Mouse (Mus musculus) neural tube, embryonic 15.5 days (tissue): ENCODE measurements around the gene Ybx2. TPM values are rescaled to one million over a fixed set of nuclear protein-coding genes. Genes with fewer than 3 reads are reported as not detected.

ENCODE experiments used
- ATAC-seq: fragments of 200-750 bp; cut with Nextera tagmentation; 2 replicates; pipeline ENCODE4 v1.8.0; 2017; ENCODE audit warnings: mild to moderate bottlenecking, moderate TSS enrichment, moderate library complexity; ENCODE audit not compliant: low FRiP score
- H3K27ac ChIP-seq: fragments of 300-500 bp; sonication (generic); replicated peaks from 2 replicates; pipeline ENCODE4 v1.5.1; 2015; ENCODE audit warnings: mild to moderate bottlenecking, inconsistent platforms
- H3K27me3 ChIP-seq: fragments of 300-500 bp; sonication (generic); replicated peaks from 2 replicates; pipeline ENCODE4 v1.6.1; 2015; ENCODE audit warnings: inconsistent platforms
- H3K36me3 ChIP-seq: fragments of 300-500 bp; sonication (generic); 2 replicates; pipeline ENCODE4 v1.6.1; 2015; ENCODE audit warnings: inconsistent platforms
- H3K4me1 ChIP-seq: fragments of 300-500 bp; sonication (generic); 2 replicates; pipeline ENCODE4 v1.6.1; 2015; ENCODE audit warnings: inconsistent platforms
- H3K4me2 ChIP-seq: fragments of 300-500 bp; sonication (generic); 2 replicates; pipeline ENCODE4 v1.6.1; 2015; ENCODE audit warnings: inconsistent platforms, mild to moderate bottlenecking, moderate library complexity
- H3K4me3 ChIP-seq: fragments of 300-500 bp; sonication (generic); replicated peaks from 2 replicates; pipeline ENCODE4 v1.5.1; 2015; ENCODE audit warnings: mild to moderate bottlenecking, inconsistent platforms
- H3K9ac ChIP-seq: fragments of 300-500 bp; sonication (generic); replicated peaks from 2 replicates; pipeline ENCODE4 v1.6.1; 2015; ENCODE audit warnings: mild to moderate bottlenecking, inconsistent platforms
- H3K9me3 ChIP-seq: fragments of 300-500 bp; sonication (generic); replicated peaks from 2 replicates; pipeline ENCODE4 v1.6.1; 2016; ENCODE audit warnings: inconsistent platforms
- WGBS: fragments of 180-500 bp; shearing (Covaris S2); methylation state at CpG from one replicate; pipeline ENCODE4 v1.1.7; 2015; ENCODE audit warnings: mixed read lengths; 5-methylcytosine and 5-hydroxymethylcytosine counted together
- polyA plus RNA-seq: library from polyadenylated mRNA; unstranded; fragments of >200 nt; fragmentation: Nextera tagmentation; extraction: Ambion mirVana; gene quantifications from 2 replicates; pipeline ENCODE4 v1.2.1, GENCODE M21; 2015

Gene Ybx2
- polyA plus RNA-seq, 1 experiment from 2014 or later: 6.3 TPM

DNA sequence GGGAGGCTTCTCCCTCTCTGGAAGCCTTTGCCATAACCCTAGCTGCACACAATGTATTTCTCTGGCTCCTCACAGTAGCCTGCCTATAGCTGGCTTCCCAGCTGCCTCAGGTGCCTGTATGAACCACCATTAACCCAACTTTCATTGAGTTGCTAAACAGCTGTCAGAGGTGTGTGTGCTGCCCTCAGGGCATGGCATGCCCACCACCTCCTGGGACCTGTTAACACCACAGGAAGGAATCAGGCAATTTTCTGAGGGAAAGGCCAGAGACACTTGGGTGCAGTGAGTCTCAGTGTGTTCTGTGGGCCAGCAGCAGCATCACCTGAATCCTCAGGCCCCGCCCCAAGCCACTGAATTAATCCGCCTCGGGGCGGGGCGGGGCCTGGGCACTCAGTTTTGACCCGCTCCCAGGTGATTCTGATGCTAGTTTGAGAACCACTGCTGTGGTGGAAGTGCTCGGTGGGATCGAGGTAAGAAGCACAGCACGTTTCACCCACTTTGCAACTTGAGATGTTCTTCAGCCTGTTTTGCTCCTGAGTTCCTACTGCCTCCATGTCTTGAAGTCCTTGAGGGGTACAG lies 2.9 kb downstream of the Ybx2 start:
- H3K36me3 ChIP-seq: no peaks in the 10 kb centered on the region
- no peak for ATAC-seq
- H3K9ac ChIP-seq: no peak overlapping the region
- no peak overlapping the region for H3K27ac ChIP-seq
- WGBS: 46% methylated on average over 9 of the region's 9 CpGs
- no peak overlapping the region for H3K4me3 ChIP-seq
- H3K27me3 ChIP-seq: peaks cover 35% of the 10 kb centered on the region
- H3K4me1 ChIP-seq: peaks cover 34% of the 10 kb centered on the region
- no peaks in the 10 kb centered on the region for H3K9me3 ChIP-seq
- no peak overlapping the region for H3K4me2 ChIP-seq

DNA sequence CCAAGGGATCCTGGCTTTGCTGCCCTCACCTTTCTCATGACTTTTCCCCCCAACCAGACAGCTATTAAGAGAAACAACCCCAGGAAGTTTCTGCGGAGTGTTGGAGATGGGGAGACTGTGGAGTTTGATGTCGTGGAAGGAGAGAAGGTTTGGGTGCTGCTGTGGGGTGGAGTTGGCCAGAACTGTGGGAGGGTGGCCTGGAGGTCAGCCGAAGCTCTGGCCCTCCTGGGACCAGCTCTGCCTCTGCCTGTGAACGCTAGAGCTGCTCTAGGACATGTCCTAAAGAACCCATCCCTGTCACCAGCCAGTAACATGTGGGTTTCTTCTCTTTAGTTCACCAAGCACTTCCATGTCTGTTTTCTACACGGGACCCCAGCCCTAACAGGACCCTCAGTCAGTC lies 3.6 kb downstream of the Ybx2 start:
- no peak for ATAC-seq
- Histone ChIP-seq H3K4me1 (peaks cover 29% of the 10 kb centered on the region), H3K36me3 (no peaks in the 10 kb centered on the region), H3K9me3 (no peaks in the 10 kb centered on the region), H3K4me2 (no peak overlapping the region), H3K27me3 (peaks cover 35% of the 10 kb centered on the region), H3K4me3 (no peak overlapping the region), H3K9ac (no peak overlapping the region), H3K27ac (no peak overlapping the region)
- 65% methylated on average over 5 of the region's 5 CpGs for WGBS

DNA sequence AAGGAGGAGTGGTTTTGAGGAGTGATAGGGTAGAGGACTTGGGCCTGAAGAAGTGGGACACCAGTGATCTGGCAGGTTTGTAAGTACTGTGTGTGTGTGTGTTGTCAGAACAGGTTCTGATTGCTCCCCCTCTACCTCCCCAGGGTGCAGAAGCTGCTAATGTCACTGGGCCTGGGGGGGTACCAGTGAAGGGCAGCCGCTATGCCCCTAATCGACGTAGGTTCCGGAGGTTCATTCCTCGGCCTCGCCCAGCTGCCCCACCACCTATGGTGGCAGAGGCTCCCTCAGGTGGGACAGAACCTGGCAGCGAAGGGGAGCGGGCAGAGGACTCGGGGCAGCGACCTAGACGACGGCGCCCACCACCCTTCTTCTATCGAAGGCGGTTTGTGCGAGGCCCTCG lies 4.1 kb downstream of the Ybx2 start:
- H3K27ac ChIP-seq: no peak overlapping the region
- H3K9ac ChIP-seq: no peak overlapping the region
- peaks cover 24% of the 10 kb centered on the region for H3K4me1 ChIP-seq
- no peak overlapping the region for H3K4me3 ChIP-seq
- no peaks in the 10 kb centered on the region for H3K36me3 ChIP-seq
- ATAC-seq: no peak
- H3K4me2 ChIP-seq: no peak overlapping the region
- peaks cover 32% of the 10 kb centered on the region for H3K27me3 ChIP-seq
- WGBS: 94% methylated on average over 17 of the region's 17 CpGs
- H3K9me3 ChIP-seq: no peaks in the 10 kb centered on the region

DNA sequence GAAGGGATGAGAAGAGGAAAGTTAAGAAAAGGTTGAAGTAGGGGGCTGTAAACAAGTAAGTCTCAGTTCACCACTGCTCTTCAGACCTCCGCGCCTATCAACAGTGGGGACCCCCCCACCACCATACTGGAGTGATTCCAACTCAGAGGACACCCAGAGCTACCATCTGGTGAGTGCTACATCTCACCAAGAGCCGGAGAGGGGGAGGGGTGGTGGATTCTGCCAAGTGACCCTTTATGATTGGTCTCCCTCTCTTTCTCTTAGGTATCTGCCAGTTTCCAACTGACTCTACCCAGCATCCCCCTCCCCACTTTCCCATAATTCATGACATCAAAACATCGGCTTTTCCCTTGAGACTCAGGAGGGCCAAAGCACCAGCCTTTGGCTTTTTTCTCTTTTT lies 5.4 kb downstream of the Ybx2 start:
- Histone ChIP-seq H3K27me3 (peaks cover 31% of the 10 kb centered on the region), H3K27ac (no peak overlapping the region), H3K4me2 (no peak overlapping the region), H3K9me3 (no peaks in the 10 kb centered on the region), H3K4me3 (no peak overlapping the region), H3K4me1 (peaks cover 16% of the 10 kb centered on the region), H3K9ac (no peak overlapping the region), H3K36me3 (no peaks in the 10 kb centered on the region)
- WGBS: 67% methylated on average over 4 of the region's 4 CpGs
- ATAC-seq: no peak

DNA sequence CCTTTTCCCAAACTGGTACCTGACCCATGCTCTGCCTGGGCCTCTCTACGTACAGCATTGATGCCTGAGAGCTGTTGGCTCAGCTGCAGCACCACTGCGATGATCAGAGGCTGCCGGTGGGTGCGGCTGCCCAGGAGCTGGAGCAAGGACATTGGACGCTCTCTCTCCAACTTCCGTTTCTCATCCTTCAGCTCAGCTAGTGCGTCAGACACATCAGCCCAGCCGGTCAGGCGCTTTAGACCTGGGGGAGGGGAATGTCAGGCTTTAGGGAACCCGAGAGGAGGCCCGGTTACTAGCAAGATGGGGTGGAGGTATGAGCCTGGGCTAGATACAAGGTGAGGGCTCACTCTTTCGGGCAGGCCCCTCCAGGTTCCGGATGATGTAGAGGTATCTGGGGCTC lies 9.6 kb downstream of the Ybx2 start:
- Histone ChIP-seq H3K36me3 (no peaks in the 10 kb centered on the region), H3K27me3 (peaks cover 22% of the 10 kb centered on the region), H3K9me3 (no peaks in the 10 kb centered on the region), H3K4me1 (peaks cover 21% of the 10 kb centered on the region), H3K27ac (no peak overlapping the region), H3K4me3 (no peak overlapping the region), H3K4me2 (no peak overlapping the region), H3K9ac (no peak overlapping the region)
- ATAC-seq: no peak
- 88% methylated on average over 13 of the region's 13 CpGs for WGBS

DNA sequence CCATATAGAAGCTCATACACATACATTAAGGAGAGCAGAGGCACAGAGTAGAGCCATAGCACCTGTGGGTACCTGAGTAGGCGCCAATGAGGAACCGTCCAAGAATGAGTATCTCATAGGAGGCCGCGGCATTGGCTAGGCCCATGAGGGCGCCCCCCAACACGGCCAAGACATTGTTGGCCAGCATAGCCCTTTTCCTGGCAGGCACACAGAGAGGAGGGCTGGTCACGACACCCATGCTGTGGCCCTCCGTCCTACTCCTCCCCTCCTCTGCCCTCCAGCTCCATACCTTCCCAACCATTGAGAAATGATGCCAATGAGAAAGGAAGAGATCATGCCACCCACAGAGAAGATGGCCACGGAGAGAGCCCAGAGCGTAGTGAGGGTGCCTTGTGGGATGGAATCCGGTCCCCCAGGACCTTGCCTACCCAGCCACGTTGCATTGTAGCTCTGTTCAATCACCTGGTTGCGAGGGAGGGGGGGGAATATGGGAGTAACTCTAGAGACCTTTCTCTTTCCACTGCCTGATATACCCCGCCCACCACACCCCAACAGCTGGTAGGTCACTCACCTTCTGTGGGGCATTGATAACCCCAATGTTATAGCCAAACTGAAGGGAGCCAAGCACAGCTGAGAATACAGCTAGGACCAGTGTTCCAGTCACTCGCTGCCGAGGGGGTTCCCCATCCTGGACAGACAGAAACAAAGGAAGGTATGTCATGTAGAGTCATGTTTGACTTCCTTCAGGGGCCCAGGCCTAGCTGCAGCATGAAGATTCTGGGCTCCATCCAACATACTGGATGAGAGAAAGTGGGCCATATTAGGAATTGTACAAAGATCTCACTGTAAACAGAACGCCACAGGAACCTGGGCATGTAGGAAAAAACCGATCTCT lies 10.6 kb downstream of the Ybx2 start:
- H3K36me3 ChIP-seq: no peaks in the 10 kb centered on the region
- H3K4me2 ChIP-seq: no peak overlapping the region
- no peak overlapping the region for H3K4me3 ChIP-seq
- WGBS: 91% methylated on average over 18 of the region's 18 CpGs
- H3K27me3 ChIP-seq: peaks cover 23% of the 10 kb centered on the region
- H3K9ac ChIP-seq: no peak overlapping the region
- ATAC-seq: no peak
- H3K9me3 ChIP-seq: no peaks in the 10 kb centered on the region
- peaks cover 21% of the 10 kb centered on the region for H3K4me1 ChIP-seq
- H3K27ac ChIP-seq: no peak overlapping the region

DNA sequence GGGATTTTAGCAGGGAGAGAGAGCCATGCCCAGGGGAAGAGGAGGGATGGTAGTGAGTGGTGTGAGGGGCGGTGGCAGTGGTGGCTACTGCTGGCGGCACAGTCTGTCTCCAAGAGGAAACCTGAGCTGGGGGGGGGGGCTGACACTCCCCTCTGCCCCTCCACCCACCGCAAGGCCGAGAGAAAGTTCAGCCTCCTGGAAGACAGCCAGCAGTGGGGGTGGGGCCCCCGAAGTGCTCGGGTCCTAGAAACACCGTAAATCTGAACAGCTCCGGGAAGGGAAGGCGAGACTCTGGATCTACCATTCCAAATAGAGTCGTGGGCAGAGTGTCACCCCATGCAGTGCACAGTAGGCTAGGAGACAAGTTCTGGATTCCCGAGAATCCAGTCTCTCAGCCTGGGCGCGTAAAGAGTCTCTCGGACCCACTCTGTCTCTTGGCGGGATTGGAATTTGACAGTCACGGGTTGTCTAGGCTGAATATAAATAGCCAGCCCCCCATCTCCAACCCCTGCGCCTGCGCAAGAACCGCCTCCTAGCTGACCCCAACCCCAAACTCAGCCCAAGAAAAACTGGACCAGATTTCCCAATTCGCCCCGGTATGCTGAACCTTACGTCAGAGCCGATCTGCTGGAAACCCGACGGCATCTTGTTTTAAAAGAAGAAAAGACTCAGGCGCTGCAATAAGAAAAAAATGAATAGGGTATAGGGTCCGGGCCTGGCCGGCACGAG lies 11.9 kb downstream of the Ybx2 start:
- Histone ChIP-seq H3K27ac (peak overlapping the region; percentile 71), H3K9ac (peak overlapping the region; percentile 42; the same call in 1 of the 2 replicates), H3K27me3 (peaks cover 23% of the 10 kb centered on the region), H3K36me3 (no peaks in the 10 kb centered on the region), H3K4me1 (peaks cover 21% of the 10 kb centered on the region), H3K9me3 (no peaks in the 10 kb centered on the region), H3K4me3 (peak overlapping the region; percentile 47), H3K4me2 (peak overlapping the region; percentile 63)
- WGBS: 2% methylated on average over 28 of the region's 29 CpGs
- peak; percentile 48 for ATAC-seq

DNA sequence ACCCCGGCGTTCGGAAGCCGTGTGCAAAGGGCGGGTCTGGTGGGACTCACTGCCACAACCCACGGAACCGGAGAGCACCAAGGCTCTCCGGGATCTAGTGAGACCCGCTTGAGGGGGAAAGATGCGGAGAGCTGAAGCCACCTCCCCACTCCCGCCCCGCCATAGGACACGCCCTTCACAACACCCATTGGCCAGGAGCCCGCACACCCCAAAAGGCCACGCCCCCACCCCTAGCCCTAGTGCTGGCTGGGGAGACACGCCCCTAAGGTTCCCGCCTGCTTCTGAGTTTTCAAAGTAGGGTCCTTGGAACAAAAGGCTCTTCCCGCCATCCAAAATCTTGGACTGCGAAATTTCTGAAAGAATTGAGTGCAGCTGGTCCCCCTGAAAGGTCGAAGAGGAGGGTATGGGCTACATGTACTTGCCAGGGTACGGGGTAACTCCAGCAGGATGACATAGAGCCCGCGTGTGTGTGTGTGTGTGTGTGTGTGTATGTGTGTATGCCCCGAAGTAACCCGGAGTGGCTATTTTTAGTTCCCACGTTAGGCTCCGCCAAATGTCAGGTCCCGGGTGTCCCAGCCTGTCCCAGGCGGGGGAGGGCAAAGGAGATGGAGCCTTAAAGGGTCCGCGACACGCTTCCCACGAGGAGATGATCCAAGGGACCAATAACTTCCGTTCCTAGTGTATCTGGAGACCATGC lies 12.6 kb downstream of the Ybx2 start, which contains the start of gene Slc2a4:
TSS of gene Slc2a4 (minus strand) at position 123 of the 697 bp plus-strand sequence.
- Histone ChIP-seq H3K36me3 (no peaks in the 10 kb centered on the region), H3K4me2 (peak within 1 kb of the TSS; percentile 63), H3K4me3 (peak within 1 kb of the TSS; percentile 47), H3K27me3 (peaks cover 23% of the 10 kb centered on the region), H3K27ac (peak within 1 kb of the TSS; percentile 71), H3K4me1 (peaks cover 21% of the 10 kb centered on the region), H3K9ac (peak within 1 kb of the TSS; percentile 42; the same call in 1 of the 2 replicates), H3K9me3 (no peaks in the 10 kb centered on the region)
- peak; percentile 95 for ATAC-seq
- under 1% methylated on average over 33 of the region's 34 CpGs for WGBS

DNA sequence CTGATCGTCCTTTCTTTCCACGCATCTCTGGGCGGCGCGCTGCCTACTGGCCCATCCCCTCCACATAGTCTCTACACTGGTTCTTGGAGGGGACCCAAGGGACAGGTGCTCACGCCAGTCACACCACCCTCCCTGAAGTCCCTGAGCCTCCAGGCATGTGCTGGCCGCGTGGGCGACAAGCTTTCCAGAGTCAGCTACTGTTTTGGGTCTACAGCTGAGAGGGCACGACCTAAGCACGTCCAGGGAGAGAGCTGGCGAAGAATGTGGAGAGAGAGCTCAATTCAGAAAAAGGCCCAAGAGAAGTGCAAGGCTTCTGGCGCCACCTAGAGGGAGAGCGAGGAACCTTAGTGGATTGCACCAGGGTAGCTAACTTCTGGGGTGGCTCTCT lies 13.2 kb downstream of the Ybx2 start:
- peak; percentile 15; the same call in 1 of the 2 replicates for ATAC-seq
- peaks cover 21% of the 10 kb centered on the region for H3K4me1 ChIP-seq
- peak overlapping the region; percentile 47 for H3K4me3 ChIP-seq
- 0 out of 2 replicates have a peak overlapping the region, but pooled peaks have one; percentile 71 for H3K27ac ChIP-seq
- H3K9ac ChIP-seq: peak overlapping the region; percentile 26; the same call in 1 of the 2 replicates
- no peaks in the 10 kb centered on the region for H3K9me3 ChIP-seq
- peaks cover 23% of the 10 kb centered on the region for H3K27me3 ChIP-seq
- peak overlapping the region; percentile 63 for H3K4me2 ChIP-seq
- WGBS: 0% methylated on average over 14 of the region's 14 CpGs
- H3K36me3 ChIP-seq: no peaks in the 10 kb centered on the region

DNA sequence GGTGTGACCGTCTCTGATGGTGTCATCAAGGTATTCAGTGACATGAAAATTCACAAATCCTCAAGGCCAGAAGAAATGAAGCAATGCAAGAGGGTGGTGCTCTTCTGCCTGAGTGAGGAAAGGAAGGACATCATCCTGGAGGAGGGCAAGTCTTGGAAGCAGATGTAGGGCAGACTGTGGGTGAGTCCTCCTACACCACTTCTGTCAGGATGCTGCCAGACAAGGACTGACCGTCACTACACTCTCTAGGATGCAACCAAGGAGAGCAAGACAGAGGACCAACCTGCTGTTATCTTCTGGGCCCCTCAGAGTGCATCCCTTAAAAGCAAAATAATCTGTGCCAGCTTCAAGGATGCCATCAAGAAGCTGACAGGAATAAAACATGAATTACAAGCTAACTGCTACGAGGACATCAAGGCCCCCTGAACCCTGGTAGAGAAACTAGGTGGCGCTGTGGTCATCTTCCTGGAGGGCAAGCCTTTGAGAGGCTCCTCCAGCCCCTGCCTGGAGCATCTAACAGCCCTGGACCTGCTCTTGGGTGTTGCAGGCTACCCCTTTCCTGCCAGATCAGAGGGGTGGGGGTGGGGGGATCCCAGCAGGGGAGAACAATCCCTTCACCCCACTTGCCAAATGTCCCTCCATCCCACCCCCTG lies 15.3 kb downstream of the Ybx2 start:
- Histone ChIP-seq H3K4me1 (peaks cover 21% of the 10 kb centered on the region), H3K27ac (no peak overlapping the region), H3K27me3 (peaks cover 23% of the 10 kb centered on the region), H3K9me3 (no peaks in the 10 kb centered on the region), H3K4me3 (no peak overlapping the region), H3K36me3 (no peaks in the 10 kb centered on the region), H3K4me2 (no peak overlapping the region), H3K9ac (no peak overlapping the region)
- ATAC-seq: no peak
- 45% methylated on average over 4 of the region's 4 CpGs for WGBS

DNA sequence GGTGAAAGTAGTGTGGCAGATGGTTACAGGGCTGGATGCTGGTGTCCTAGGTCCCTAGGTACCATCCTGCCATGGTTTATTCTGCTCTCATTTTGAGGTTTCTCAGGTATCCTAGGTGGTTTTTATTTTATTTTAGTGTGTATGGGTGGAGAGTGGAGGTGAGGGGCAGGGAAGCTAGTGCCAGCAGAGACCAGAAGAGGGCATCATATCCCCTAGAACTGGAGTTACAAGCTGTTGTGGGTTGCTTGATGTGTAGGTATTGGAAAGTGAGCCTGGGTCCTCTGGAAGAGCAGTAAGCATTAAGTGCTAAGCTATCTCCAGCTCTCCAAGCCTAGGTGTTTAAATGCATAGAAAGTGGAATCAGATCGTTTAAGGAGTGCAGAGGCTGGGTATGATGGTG lies 16.7 kb downstream of the Ybx2 start:
- ATAC-seq: no peak
- H3K27ac ChIP-seq: no peak overlapping the region
- no peaks in the 10 kb centered on the region for H3K36me3 ChIP-seq
- H3K27me3 ChIP-seq: peaks cover 22% of the 10 kb centered on the region
- WGBS: 62% methylated on average over 1 of the region's 1 CpGs
- no peak overlapping the region for H3K9ac ChIP-seq
- peaks cover 18% of the 10 kb centered on the region for H3K4me1 ChIP-seq
- H3K9me3 ChIP-seq: no peaks in the 10 kb centered on the region
- no peak overlapping the region for H3K4me2 ChIP-seq
- H3K4me3 ChIP-seq: no peak overlapping the region
